Mouse (Mus musculus) embryonic stem cell, embryonic (primary cell): ENCODE measurements around the gene Cyp2d9.
"Not testable (repeated sequence)": the region's sequence is repeated elsewhere in the genome, so short reads cannot be mapped to it uniquely, and the experiment has no call there.

ENCODE experiments used
- CTCF ChIA-PET, 4 experiments: fragments of 300-600 bp in 2 of 4; fragments of 350-600 bp in 2 of 4; sonication (Branson Sonifier 250); formaldehyde crosslinking; loops; one replicate each; lab custom pipeline; 2022; ENCODE audit warnings: inconsistent platforms in 2 of 4; lab: Charles Lee
- POLR2A ChIA-PET, 4 experiments: fragments of 300-600 bp in 2 of 4; fragments of 350-600 bp in 2 of 4; sonication (Branson Sonifier 250); formaldehyde crosslinking; loops; one replicate each; lab custom pipeline; 2022; ENCODE audit warnings: antibody characterized with exemption in 4 of 4, inconsistent platforms in 1 of 4; lab: Charles Lee

Cyp2d9 gene

GRCm38 (mm10) chr15:82435606-82436005 lies 2.4 kb downstream of the Cyp2d9 start:
- CTCF ChIA-PET, result interaction anchor here in 1 of 4 experiments (0.6 kb wide), 1 partner anchor 636 kb away, joined by 5 read pairs; no protein-coding TSS in a partner anchor

DNA sequence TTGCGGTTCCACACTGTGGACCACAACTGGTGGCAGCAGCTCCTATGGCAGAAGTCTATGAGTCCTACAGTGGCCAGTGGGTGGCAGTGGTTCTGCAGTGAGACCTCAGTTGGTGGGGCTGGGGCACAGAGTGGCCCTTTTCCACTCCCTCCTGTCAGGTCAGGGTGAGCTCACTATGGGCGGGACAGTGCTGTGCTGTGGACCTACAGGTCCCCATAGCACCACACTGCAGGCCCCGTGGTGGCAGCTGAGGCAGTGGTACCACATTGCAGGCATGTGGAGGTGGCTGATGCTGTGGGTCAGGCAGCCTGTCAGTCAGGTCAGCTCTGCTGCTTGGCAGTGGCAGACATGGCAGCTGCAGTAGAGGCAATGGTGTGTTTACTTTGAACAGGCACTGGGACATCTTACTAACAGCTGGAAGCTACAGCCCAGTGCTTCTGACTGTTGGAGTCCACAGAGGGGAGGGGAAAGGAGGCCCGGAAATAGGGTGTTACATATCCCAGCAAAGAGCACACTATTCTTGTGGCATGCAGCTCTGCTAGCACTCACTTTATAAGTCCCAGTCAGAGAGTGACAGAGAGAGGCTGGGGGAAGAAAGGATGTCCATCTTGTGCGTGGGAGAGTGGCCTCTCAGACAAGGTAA lies 4.9 kb downstream of the Cyp2d9 start:
- CTCF ChIA-PET, result interaction anchor here in 1 of 4 experiments (1.1 kb wide), 1 partner anchor 22 kb away, joined by 3 read pairs; no protein-coding TSS in a partner anchor
- POLR2A ChIA-PET, result no interaction called here

More at GRCm38 (mm10) chr15:82435606-82436005, 2.4 kb downstream of the Cyp2d9 start:
- POLR2A ChIA-PET, result no interaction called here

- POLR2A ChIA-PET, result no interaction called here
- CTCF ChIA-PET, result no interaction called here
These were observed 10.4 kb downstream of the Cyp2d9 start for GRCm38 (mm10) chr15:82443658-82444057.

- CTCF ChIA-PET, result interaction anchor here in 1 of 4 experiments (0.6 kb wide), 1 partner anchor 45 kb away, joined by 4 read pairs; no protein-coding TSS in a partner anchor
- POLR2A ChIA-PET, result no interaction called here
These were observed 12.0 kb downstream of the Cyp2d9 start for GRCm38 (mm10) chr15:82445196-82445595.

GRCm38 (mm10) chr15:82450045-82450444 lies 16.8 kb downstream of the Cyp2d9 start:
- CTCF ChIA-PET, result not testable (repeated sequence)

DNA sequence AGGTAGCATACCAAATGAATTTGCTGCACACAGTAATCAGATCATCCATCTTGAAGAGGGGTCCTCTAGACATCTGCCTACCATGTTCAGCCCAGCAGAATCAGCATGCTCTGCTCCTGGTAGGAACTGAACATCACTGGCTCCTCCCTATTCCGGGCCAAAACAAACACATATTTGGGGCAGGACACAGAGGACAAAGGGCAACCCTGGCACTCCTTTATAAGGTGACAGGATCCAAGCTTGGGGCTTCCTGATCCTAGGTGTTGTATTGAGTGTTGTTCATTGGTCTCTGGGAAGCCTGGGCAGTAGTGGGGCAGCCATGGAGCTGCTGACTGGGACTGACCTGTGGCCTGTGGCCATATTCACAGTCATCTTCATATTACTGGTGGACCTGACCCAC lies 18.9 kb downstream of the Cyp2d9 start:
- POLR2A ChIA-PET, CTCF ChIA-PET: not testable (repeated sequence)

More at GRCm38 (mm10) chr15:82450045-82450444, 16.8 kb downstream of the Cyp2d9 start:
- POLR2A ChIA-PET, result not testable (repeated sequence)

GRCm38 (mm10) chr15:82453501-82453900 lies 20.3 kb downstream of the Cyp2d9 start:
- CTCF ChIA-PET, POLR2A ChIA-PET: not testable (repeated sequence)

DNA sequence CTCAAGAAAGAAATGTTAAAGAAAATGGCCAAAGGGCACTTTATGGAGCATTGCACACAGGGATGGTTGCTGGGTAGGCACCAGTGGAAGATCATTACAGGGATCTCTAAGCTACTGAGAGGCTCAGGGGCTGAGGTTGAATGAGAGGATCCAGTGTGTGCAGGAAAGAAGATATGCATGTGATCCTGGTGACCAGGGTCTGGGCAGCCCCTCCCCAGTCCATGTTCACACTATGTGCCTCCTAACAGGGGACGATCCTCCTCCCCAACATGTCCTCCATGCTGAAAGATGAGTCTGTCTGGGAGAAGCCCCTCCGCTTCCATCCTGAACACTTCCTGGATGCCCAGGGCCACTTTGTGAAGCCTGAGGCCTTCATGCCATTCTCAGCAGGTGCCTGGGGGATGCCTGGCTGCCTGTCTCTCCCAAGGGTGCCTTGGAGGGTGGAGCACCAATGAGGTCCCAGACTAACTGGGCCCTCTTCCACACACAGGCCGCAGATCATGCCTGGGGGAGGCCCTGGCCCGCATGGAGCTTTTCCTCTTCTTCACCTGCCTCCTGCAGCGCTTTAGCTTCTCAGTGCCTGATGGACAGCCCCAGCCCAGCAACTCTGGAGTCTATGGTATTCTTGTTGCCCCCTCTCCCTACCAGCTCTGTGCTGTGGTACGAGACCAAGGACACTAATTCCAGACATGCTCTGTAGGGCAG lies 23.0 kb downstream of the Cyp2d9 start:
- CTCF ChIA-PET, POLR2A ChIA-PET: not testable (repeated sequence)

- ChIA-PET CTCF (no interaction called here), POLR2A (no interaction called here)
These were observed 24.1 kb downstream of the Cyp2d9 start for GRCm38 (mm10) chr15:82457064-82458021.

DNA sequence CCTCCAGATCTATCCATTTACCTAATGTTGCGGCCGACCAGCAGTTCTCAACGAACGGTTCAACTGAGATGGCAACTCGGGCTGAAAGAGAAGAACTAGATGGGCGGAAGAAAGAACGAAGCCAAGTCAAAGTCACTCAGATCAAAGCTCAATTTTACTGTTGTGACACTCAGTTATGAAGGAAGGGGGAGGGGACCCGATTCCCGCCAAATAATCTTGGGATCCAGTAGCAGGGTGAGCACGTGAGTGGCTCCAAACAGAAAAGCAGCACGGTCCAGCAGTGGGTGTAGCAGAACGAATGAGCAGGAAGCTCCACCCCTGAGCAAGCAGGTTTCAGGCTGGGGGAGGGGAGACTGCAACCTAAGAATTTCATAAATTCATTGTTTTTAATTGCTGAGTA lies 26.0 kb downstream of the Cyp2d9 start:
- CTCF ChIA-PET, POLR2A ChIA-PET: not testable (repeated sequence)

- ChIA-PET CTCF (no interaction called here), POLR2A (no interaction called here)
These were observed 31.5 kb downstream of the Cyp2d9 start for GRCm38 (mm10) chr15:82464701-82465100.

DNA sequence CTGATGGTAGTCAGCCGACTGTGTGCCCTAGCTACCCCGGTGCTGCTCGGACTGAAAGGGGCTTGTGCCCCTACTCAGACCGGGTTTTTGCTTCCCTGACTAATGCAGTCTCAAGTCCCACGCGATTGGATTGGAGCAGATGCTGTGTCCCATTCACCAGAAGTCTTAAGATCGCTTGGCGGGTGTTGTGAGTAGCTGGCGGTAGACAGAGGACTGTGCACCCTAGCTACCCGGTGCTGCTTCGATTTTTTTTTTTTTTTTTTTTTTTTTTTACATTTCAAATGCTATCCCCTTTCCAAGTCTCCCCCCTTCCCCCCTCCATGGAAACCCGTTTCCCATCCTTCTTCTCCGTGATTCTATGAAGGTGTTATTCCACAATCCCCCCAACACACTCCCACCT lies 61.0 kb downstream of the Cyp2d9 start:
- CTCF ChIA-PET, result interaction anchor here in 2 of 4 experiments (0.6 to 1.2 kb wide), 4 partner anchors 13 to 709 kb away, joined by 3 to 6 read pairs (median 5); no protein-coding TSS in a partner anchor
- POLR2A ChIA-PET, result interaction anchor here in 3 of 4 experiments (0.6 to 1.3 kb wide), 8 partner anchors 12 to 615 kb away, joined by 3 to 14 read pairs (median 4); no protein-coding TSS in a partner anchor
